Mouse (Mus musculus): ENCODE measurements around the gene Rhog. TPM values are rescaled to one million over a fixed set of nuclear protein-coding genes. Genes with fewer than 3 reads are reported as not detected.

Rhog gene
- polyA plus RNA-seq, 1 experiment from 2014 or later: 62.0 TPM

DNA sequence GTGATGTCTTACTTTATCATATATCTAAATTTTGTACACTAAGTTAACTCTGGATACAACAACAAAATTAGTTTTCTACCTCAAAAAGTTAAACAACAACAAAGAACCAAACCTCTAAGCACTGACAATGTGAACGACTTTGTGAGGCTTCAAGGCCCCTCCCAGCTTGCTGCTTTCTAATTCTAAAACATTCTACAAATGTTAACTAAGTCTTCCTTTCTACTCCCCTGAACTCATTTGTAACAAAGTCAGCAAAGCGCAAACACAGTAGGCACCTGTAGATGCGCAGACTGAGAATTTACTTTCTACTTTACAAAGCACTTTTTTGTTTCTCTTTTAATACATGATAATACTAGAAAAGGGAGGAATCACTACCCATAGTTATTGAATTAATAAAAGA lies 55.3 kb downstream of the Rhog start:
- Histone ChIP-seq H3K9me3 (replicated peaks; ENCODE audit: control insufficient read depth, low read length) (no peaks in the 10 kb centered on the region), H3K27me3 (ENCODE audit: control insufficient read depth, insufficient read depth, low read length) (no peaks in the 10 kb centered on the region), H3K27ac (ENCODE audit: low read length) (no peak overlapping the region), H3K9ac (ENCODE audit: low read length) (no peak overlapping the region), H3K36me3 (ENCODE audit: control insufficient read depth, insufficient read depth, low read length) (no peaks in the 10 kb centered on the region), H3K4me1 (ENCODE audit: control insufficient read depth, insufficient read depth, low read length) (0 out of 2 replicates have a peak, but pooled peaks cover under 1% of the 10 kb centered on the region), H3K4me2 (ENCODE audit: low read depth, low read length) (no peak overlapping the region), H3K4me3 (replicated peaks; ENCODE audit: low read length) (no peak overlapping the region)
- ATAC-seq (ENCODE audit: insufficient read depth, low FRiP score): no peak
- 83% methylated on average over 3 of the region's 3 CpGs for WGBS

DNA sequence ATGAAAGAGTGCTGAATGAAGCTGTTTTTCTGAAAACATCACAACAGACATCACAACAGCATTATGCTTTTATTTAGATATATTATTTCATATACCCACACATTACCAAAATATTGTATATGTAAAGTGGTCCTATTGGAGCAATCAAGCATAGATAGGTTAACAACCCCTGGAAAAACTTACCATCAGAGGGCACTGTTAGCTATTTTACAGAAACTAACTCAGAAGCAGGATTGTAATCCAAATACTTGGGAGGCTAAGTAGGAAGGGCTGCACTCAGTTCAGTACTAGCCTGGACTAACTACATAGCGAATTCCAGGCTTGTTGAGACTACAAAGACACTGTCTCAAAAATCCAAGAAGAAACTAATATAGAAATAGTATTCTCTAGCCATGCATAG lies 63.5 kb downstream of the Rhog start:
- Histone ChIP-seq H3K4me1 (ENCODE audit: control insufficient read depth, insufficient read depth, low read length) (no peaks in the 10 kb centered on the region), H3K4me2 (ENCODE audit: low read depth, low read length) (no peak overlapping the region), H3K9me3 (replicated peaks; ENCODE audit: control insufficient read depth, low read length) (no peaks in the 10 kb centered on the region), H3K4me3 (replicated peaks; ENCODE audit: low read length) (no peak overlapping the region), H3K27me3 (ENCODE audit: control insufficient read depth, insufficient read depth, low read length) (no peaks in the 10 kb centered on the region), H3K27ac (ENCODE audit: low read length) (no peak overlapping the region), H3K36me3 (ENCODE audit: control insufficient read depth, insufficient read depth, low read length) (peaks cover 9% of the 10 kb centered on the region), H3K9ac (ENCODE audit: low read length) (no peak overlapping the region)
- ATAC-seq (ENCODE audit: insufficient read depth, low FRiP score): no peak
- WGBS: 93% methylated on average over 1 of the region's 1 CpGs

Other genes starting within 250 kb of the Rhog start
- 2.6 and 3.3 TPM in 2 replicates for gene Il18bp, start 237.4 kb downstream of the Rhog start, polyA plus RNA-seq (2015; fragmentation: Nextera tagmentation; extraction: Ambion mirVana)
- gene Rnf121, start 190.6 kb downstream of the Rhog start, polyA plus RNA-seq (2015; fragmentation: Nextera tagmentation; extraction: Ambion mirVana): 27.0 and 31.7 TPM in 2 replicates
- gene Xndc1, start 190.5 kb downstream of the Rhog start, polyA plus RNA-seq (2015; fragmentation: Nextera tagmentation; extraction: Ambion mirVana): 28.2 and 28.9 TPM in 2 replicates
- 0.84 and 1.1 TPM in 2 replicates for gene Xntrpc, start 190.3 kb downstream of the Rhog start, polyA plus RNA-seq (2015; fragmentation: Nextera tagmentation; extraction: Ambion mirVana)
- not detected in 2 replicates for gene Trpc2, start 172.9 kb downstream of the Rhog start, polyA plus RNA-seq (2015; fragmentation: Nextera tagmentation; extraction: Ambion mirVana)
- gene Art1, start 154.3 kb downstream of the Rhog start, polyA plus RNA-seq (2015; fragmentation: Nextera tagmentation; extraction: Ambion mirVana): 0.36 and 7.1 TPM in 2 replicates
- 0.34 and 0.77 TPM in 2 replicates for gene Art5, start 146.6 kb downstream of the Rhog start, polyA plus RNA-seq (2015; fragmentation: Nextera tagmentation; extraction: Ambion mirVana)
- gene Chrna10, start 139.2 kb downstream of the Rhog start, polyA plus RNA-seq (2015; fragmentation: Nextera tagmentation; extraction: Ambion mirVana): not detected in 2 replicates
- gene Nup98, start 45.9 kb downstream of the Rhog start, polyA plus RNA-seq (2015; fragmentation: Nextera tagmentation; extraction: Ambion mirVana): 34.5 and 35.0 TPM in 2 replicates
- 109 and 126 TPM in 2 replicates for gene Pgap2, start 45.8 kb downstream of the Rhog start, polyA plus RNA-seq (2015; fragmentation: Nextera tagmentation; extraction: Ambion mirVana)
- 33.7 and 36.1 TPM in 2 replicates for gene Stim1, start 11.8 kb upstream of the Rhog start, polyA plus RNA-seq (2015; fragmentation: Nextera tagmentation; extraction: Ambion mirVana)
- gene Rrm1, start 185.6 kb upstream of the Rhog start, polyA plus RNA-seq (2015; fragmentation: Nextera tagmentation; extraction: Ambion mirVana): 131 and 137 TPM in 2 replicates
- gene Olfr543, start 225.6 kb upstream of the Rhog start, polyA plus RNA-seq (2015; fragmentation: Nextera tagmentation; extraction: Ambion mirVana): 0.30 and 0.54 TPM in 2 replicates
- gene Olfr544, start 232.3 kb upstream of the Rhog start, polyA plus RNA-seq (2015; fragmentation: Nextera tagmentation; extraction: Ambion mirVana): 0.04 and 0.07 TPM in 2 replicates
- 0.16 and 0.17 TPM in 2 replicates for gene Olfr545, start 243.5 kb upstream of the Rhog start, polyA plus RNA-seq (2015; fragmentation: Nextera tagmentation; extraction: Ambion mirVana)

Measured in stomach, embryonic 16.5 days (tissue).